8 mouse cellular contexts compared by ENCODE assay signal in genomic region chr5:31048763-31049641, GRCm38 (mm10). TPM values are rescaled to one million over a fixed set of nuclear protein-coding genes. Genes with fewer than 3 reads are reported as not detected.
DNase-seq lines count a peak whose midpoint lies in the region; ATAC-seq and TF ChIP-seq lines count a peak whose summit lies in the region.

TSS of gene Slc5a6 (minus strand) at chr5:31048924.

- H3K27me3 ChIP-seq in limb, embryonic 15.5 days, result no peaks in the 10 kb centered on the region
- no peaks in the 10 kb centered on the region for H3K27me3 ChIP-seq in midbrain, embryonic 16.5 days (ENCODE audit: control insufficient read depth, insufficient read depth, low read depth, low read length)
- no peaks in the 10 kb centered on the region for H3K27me3 ChIP-seq in stomach, embryonic 15.5 days (replicated peaks)

- peak; percentile 50 for TF ChIP-seq CTCF in cortical plate, adult 2 months (IDR thresholded peaks at IDR 0.05; ENCODE audit: extremely low read depth, insufficient read depth, low read length)

- peaks cover 5% of the 10 kb centered on the region; the same call in 1 of the 2 replicates for H3K4me1 ChIP-seq in cortical plate, adult 2 months (ENCODE audit: control insufficient read depth, insufficient read depth, low read length)
- peaks cover 8% of the 10 kb centered on the region for H3K4me1 ChIP-seq in limb, embryonic 15.5 days
- peaks cover 14% of the 10 kb centered on the region for H3K4me1 ChIP-seq in midbrain, embryonic 16.5 days (ENCODE audit: control insufficient read depth, insufficient read depth, low read length)
- H3K4me1 ChIP-seq in stomach, embryonic 15.5 days, result peaks cover 15% of the 10 kb centered on the region

- ATAC-seq in activated CD4-positive, CD25-positive, alpha-beta regulatory T cell, adult 4 months, result peak; percentile 38
- no peak; the same call in 1 of the 2 replicates for ATAC-seq in limb, embryonic 15.5 days (ENCODE audit: insufficient number of reproducible peaks, low FRiP score, low TSS enrichment, low read depth)
- ATAC-seq in midbrain, embryonic 16.5 days, result peak; percentile 51
- ATAC-seq in stomach, embryonic 15.5 days (ENCODE audit: insufficient read depth, low FRiP score, low read depth), result peak; percentile 41

- no peaks in the 10 kb centered on the region for H3K9me3 ChIP-seq in limb, embryonic 15.5 days
- H3K9me3 ChIP-seq in midbrain, embryonic 16.5 days (replicated peaks; ENCODE audit: control insufficient read depth, low read length, poor library complexity, severe bottlenecking), result no peaks in the 10 kb centered on the region
- H3K9me3 ChIP-seq in stomach, embryonic 15.5 days, result no peaks in the 10 kb centered on the region

- H3K4me2 ChIP-seq in limb, embryonic 15.5 days, result peak within 1 kb of the TSS; percentile 70
- H3K4me2 ChIP-seq in midbrain, embryonic 16.5 days (ENCODE audit: low read length), result peak within 1 kb of the TSS; percentile 82
- peak within 1 kb of the TSS; percentile 80 for H3K4me2 ChIP-seq in stomach, embryonic 15.5 days

- WGBS in limb, embryonic 15.5 days, result 1% methylated on average over 23 of the region's 23 CpGs
- WGBS in midbrain, embryonic 16.5 days, result under 1% methylated on average over 23 of the region's 23 CpGs
- under 1% methylated on average over 23 of the region's 23 CpGs for WGBS in stomach, embryonic 15.5 days

- peak within 1 kb of the TSS; percentile 88 for H3K27ac ChIP-seq in cortical plate, adult 2 months (ENCODE audit: insufficient read depth, low read length)
- H3K27ac ChIP-seq in limb, embryonic 15.5 days, result peak within 1 kb of the TSS; percentile 96
- peak within 1 kb of the TSS; percentile 92 for H3K27ac ChIP-seq in midbrain, embryonic 16.5 days (ENCODE audit: low read length)
- peak within 1 kb of the TSS; percentile 97 for H3K27ac ChIP-seq in stomach, embryonic 15.5 days

- H3K9ac ChIP-seq in limb, embryonic 15.5 days, result peak within 1 kb of the TSS; percentile 81
- H3K9ac ChIP-seq in midbrain, embryonic 16.5 days (ENCODE audit: low read depth, low read length), result peak within 1 kb of the TSS; percentile 92
- H3K9ac ChIP-seq in stomach, embryonic 15.5 days, result peak within 1 kb of the TSS; percentile 75

- H3K36me3 ChIP-seq in limb, embryonic 15.5 days, result peaks cover 7% of the 10 kb centered on the region; the same call in 1 of the 2 replicates
- peaks cover 8% of the 10 kb centered on the region for H3K36me3 ChIP-seq in midbrain, embryonic 16.5 days (ENCODE audit: control insufficient read depth, insufficient read depth, low read length)
- no peaks in the 10 kb centered on the region for H3K36me3 ChIP-seq in stomach, embryonic 15.5 days

- peak within 1 kb of the TSS; percentile 60 for H3K4me3 ChIP-seq in cortical plate, adult 2 months (ENCODE audit: insufficient read depth, low read length)
- H3K4me3 ChIP-seq in limb, embryonic 15.5 days, result peak within 1 kb of the TSS; percentile 85
- peak within 1 kb of the TSS; percentile 66 for H3K4me3 ChIP-seq in midbrain, embryonic 16.5 days (ENCODE audit: low read depth, low read length)
- H3K4me3 ChIP-seq in stomach, embryonic 15.5 days (replicated peaks), result peak within 1 kb of the TSS; percentile 78

- TF ChIP-seq POLR2A in cortical plate, adult 2 months (IDR thresholded peaks at IDR 0.05; ENCODE audit: extremely low read depth, insufficient read depth, low read length), result 0 out of 2 replicates have a peak, but pooled peaks have one; percentile 12

- DNase-seq in 416B (ENCODE audit: low read depth), result peak; percentile 88
- DNase-seq in heart, adult 9 months (ENCODE audit: low spot score in 2 of 2), result peak; percentile 42 to 43
- peak; percentile 66 for DNase-seq in kidney, adult 9 months

RNA-seq across cellular contexts. Expression of gene Slc5a6, which starts in this region (rescaled TPM):
- 1 to 10 TPM; 2.7 to 3.2 TPM for polyA plus RNA-seq in activated CD4-positive, CD25-positive, alpha-beta regulatory T cell, adult 4 months (2017; shearing (Covaris generic))
- polyA plus RNA-seq in cortical plate, adult 2 months (2012; rRNA removed), result 32.5 and 34.9 TPM in 2 replicates
- 10.9 and 14.6 TPM in 2 replicates for polyA plus RNA-seq in limb, embryonic 15.5 days (2015; fragmentation: Nextera tagmentation; extraction: Ambion mirVana)
- polyA plus RNA-seq in midbrain, embryonic 16.5 days (2015; fragmentation: Nextera tagmentation; extraction: Ambion mirVana), result 29.4 and 30.3 TPM in 2 replicates
- 8.9 and 10.4 TPM in 2 replicates for polyA plus RNA-seq in stomach, embryonic 15.5 days (2015; fragmentation: Nextera tagmentation; extraction: Ambion mirVana)
